Mouse (Mus musculus): ENCODE measurements around the gene Pcbp4.
"Not testable (repeated sequence)": the region's sequence is repeated elsewhere in the genome, so short reads cannot be mapped to it uniquely, and the experiment has no call there.

Pcbp4 gene

DNA sequence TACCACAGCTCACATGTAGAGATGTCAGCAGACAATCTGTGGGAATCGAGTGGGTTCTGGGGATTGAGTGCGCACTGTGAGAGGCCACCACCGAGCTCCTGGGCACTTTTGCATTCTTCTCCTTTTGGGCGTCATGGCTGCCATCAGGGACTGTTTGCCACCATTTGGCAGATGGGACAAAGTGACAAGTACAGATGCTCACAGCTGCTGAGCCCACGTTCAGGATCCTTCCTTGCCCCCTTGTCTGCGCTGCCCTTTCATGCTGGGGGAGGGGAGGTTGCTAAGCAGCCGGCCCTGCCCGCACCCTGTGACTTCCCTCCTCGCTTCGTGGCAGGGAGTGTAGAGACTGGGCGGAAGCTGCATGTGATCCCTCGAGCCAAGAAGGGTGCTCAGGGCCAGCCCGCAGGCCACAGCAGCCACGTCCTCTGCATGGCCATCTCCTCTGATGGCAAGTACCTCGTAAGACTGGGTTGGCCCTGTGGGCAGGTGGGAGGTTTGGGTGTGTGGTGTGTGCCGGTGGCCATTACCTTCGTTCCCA lies 29.6 kb downstream of the Pcbp4 start:
- DNase-seq (ENCODE audit: low spot score), result no peak

DNA sequence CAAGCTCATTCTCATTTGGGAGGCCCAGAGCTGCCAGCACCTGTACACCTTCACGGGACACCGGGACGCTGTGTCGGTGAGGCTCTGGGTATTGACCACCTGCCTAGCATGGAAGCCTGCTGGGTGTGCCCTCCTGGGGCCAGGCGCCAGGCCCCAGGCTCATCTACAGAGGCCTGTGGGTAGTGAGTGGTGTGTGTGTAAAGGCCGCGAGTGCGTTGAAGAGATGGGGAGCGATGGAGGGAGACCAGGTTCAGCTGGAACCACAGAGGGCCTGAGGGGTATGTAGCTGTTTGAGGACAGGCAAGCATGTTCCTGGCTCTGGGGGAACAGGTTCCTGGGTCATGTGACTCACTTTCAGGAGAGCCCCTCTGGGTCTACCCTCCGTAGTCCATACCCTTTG lies 30.0 kb downstream of the Pcbp4 start:
- no peak for DNase-seq (ENCODE audit: low spot score)

DNA sequence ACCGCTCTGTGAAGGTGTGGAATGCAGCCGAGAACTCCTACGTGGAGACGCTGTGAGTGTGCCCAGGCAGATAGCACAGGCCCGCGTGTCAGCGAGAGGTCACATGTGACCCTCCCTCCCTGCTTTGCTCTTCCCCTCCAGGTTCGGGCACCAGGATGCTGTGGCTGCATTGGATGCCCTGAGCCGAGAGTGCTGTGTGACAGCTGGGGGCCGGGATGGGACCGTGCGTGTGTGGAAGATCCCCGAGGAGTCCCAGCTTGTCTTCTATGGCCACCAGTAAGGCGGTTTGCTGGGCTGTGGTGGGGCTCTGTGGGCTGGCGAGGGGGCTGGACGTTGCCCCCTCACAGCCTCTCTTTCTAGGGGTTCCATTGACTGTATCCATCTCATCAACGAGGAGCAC lies 30.5 kb downstream of the Pcbp4 start:
- no peak for DNase-seq (ENCODE audit: low spot score)

DNA sequence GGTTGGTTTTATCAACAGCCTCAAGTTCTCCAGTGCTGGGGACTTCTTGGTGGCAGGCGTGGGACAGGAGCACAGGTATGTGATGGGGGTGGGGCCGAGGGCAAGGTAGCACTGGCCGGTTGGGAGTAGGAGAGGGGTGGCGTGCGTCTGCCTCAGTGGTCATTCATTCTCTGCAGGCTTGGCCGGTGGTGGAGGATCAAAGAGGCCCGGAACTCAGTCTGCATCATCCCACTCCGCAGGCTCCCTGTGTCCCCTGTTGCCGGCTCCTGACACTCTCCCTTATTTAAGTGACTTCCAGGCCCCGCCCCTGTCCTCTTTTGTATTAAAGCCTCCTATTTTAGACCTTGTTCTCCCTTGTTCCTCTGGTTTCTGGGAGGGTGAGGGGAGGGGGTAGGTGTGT lies 32.0 kb downstream of the Pcbp4 start:
- no peak for DNase-seq (ENCODE audit: low spot score)

DNA sequence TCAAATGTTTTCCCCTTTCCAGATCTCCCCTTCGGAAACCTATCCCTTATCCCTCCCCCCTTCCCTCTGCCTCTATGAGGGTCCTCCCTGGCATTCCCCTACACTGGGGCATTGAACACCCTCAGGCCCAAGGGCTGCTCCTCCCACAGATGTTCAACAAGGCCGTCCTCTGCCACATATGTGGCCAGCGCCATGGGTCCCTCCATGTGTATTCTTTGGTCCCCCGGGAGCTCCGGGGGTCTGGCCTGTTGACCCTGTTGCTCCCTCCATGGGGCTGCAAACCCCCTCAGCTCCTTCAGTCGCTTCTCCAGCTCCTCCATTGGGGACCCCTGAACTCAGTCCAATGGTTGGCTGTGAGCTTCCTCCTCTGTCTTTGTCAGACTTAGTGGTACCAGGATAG lies 34.5 kb downstream of the Pcbp4 start:
- not testable (repeated sequence) for DNase-seq (ENCODE audit: low spot score)

DNA sequence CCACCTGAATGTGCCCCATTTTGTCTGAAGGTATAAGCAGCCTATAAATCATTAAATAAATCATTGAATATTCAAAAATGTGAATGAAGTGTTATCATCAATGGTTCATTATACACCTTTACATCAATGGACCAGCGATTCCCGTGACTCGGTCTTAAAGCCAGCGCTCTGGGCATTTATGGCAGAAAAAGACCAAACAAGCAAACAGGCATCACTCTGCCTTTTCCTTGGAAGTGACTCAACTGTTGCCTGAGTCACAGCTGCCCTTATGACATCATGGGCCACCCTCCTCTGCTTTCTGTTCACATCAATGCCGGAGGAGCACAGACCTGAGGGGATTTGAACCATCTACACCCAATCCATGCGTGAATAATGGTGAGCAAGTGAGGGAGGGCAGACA lies 46.6 kb downstream of the Pcbp4 start, which contains the start of gene Iqcf1:
Gene Iqcf1 (plus strand): TSS at position 301 of the 400 bp plus-strand sequence.
- DNase-seq (ENCODE audit: low spot score), result no peak

DNA sequence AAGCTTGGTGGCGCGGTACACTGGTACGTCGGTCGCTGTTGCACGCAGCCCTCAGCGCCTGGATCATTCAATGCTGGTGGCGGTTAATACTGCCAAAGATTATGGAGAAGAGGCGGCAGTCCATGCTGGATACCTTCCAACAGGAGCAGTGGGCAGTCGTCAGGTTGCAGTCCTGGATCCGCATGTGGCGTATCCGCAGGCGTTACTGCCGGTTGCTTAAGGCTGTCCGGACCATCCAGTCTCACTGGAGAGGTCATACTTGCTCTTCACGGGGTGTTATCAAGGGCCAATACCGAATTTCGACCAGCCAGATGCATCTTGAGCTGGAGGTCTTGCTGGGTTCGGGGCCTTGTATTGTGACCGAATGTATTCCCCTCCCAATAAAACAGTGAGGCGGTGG lies 48.8 kb downstream of the Pcbp4 start:
- no peak for DNase-seq (ENCODE audit: low spot score)

DNA sequence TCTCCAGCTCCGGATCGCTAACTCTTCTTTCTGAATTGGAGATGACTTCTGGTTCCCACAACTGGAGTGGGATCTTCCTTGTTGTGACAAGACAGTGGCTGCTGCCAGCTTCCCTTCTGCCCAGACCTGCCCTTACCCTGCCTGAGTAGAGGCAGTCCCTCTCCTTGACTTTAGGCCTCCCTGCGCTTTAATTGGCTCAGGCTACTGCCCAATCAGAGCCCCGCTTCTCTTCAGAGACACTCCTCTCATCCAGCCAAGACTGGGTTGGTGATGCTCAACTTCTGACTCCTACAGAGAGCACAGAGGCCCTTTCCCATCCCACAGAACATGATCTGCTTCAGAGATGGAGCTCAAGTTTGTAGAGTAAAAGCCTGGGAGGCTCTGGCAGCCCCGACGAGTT lies 51.2 kb downstream of the Pcbp4 start:
- DNase-seq (ENCODE audit: low spot score), result no peak

DNA sequence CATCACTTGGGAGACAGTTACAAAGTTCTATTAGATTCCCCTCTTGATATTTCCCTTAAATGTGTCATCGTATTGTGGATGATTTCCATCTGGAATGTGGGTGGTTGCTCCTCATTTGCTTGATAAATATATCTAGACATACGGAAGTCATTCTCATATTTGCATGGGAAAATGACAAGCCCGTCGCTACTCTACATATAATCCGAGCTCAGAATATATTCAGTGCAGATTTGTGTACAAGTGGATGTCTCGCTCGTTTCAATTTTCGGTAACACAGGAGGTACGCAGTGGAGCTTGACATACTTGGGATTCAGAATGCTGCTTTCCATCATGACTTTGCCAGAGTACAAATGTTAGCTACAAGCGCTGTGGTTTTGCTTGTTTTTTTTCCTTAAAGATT lies 56.3 kb downstream of the Pcbp4 start:
- no peak for DNase-seq (ENCODE audit: low spot score)

DNA sequence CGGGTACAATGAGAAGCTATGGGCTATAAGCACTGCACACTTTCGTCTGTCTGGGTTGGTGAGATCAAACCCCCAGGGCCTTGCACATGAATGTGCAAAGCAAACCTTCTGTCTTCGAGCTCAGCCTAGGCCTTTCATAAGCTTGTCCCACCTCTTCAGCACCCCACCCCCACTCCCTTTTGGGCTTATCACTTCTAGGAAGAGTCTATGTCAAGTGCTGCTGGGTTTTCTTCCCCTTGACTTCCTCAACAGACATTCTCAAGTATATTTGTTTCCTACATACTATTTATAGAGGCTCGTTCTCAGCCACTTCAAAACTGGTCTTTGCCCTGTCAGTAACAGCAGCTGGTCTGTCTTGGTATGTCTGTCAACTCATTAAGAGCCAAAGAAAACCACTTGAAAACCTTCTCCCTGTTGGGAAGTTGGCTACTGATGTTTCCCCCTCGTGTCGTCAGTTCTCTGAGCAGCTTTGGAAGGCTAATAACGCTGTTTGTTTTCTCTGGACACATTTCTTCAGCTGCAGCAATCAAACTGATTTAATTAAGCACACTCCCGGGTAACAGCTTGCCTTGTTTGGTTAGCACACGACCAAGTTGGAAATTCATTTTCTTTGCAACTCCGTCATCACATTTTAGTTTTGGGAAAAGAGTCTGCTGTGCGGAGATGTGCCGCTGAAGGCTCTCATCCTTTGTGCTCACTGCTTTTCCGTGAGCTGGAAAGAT lies 59.8 kb downstream of the Pcbp4 start:
- peak; percentile 69 for DNase-seq (ENCODE audit: low spot score)

DNA sequence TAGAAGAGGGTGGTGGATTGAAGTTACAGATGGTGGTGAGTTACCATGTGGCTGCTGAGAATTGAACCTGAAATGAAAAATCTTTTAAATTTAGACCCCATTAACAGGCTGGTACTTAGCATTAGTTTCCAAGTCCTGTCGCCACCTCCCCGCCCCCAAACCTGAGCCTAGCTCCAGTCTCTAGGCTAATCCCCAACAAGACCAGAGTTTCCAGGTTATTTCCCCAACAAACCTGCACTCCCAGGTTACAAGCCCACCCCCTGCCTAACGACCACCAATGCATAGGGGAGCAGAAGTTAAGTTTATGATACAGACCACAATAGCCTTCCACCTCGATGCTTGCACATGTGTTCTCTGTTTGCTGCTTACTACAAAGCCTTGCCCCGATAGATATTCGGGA lies 60.5 kb downstream of the Pcbp4 start:
- DNase-seq (ENCODE audit: low spot score), result no peak
